Mouse (Mus musculus): ENCODE data around the gene Aip. TPM values are rescaled to one million over a fixed set of nuclear protein-coding genes. Genes with fewer than 3 reads are reported as not detected.
A peak's percentile ranks its signal among the peaks of the same experiment; 100 is the strongest.

Gene Aip
- total RNA-seq, 1 experiment: 26.9 TPM

DNA sequence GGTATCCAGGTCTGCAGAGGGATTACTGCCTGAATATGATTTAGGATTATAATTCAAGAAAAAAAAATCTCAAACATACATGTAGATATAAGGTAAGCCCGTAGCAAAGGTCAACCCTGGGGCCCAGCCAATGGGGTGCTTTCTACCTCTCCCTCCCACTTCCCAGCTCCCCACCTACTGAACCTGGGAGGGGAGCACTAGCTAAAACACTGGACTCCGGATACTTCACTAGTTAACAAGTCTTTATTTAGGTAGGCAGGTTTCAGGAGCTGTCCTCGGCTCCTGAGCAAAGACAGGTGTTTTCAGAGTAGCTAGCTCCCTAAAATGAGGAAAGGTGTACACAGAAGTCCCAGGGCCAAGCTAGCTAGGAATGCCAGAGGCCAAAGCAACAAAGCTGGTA is 38.4 kb upstream of the Aip start:
- H3K9me3 ChIP-seq (ENCODE audit: control insufficient read depth, insufficient read depth, low read depth, low read length): no peaks in the 10 kb centered on the region
- H3K4me1 ChIP-seq (ENCODE audit: control insufficient read depth in 2 of 2, insufficient read depth in 2 of 2, low read length in 2 of 2, poor library complexity in 1 of 2): peaks cover 0 to 17% of the 10 kb centered on the region in 2 experiments; a peak in 1 of 4 replicates
- peaks cover 4% of the 10 kb centered on the region; the same call in 1 of the 2 replicates for H3K36me3 ChIP-seq (ENCODE audit: control insufficient read depth, insufficient read depth, low read length, poor library complexity, severe bottlenecking)
- no peak for TF ChIP-seq CHD2 (IDR thresholded peaks at IDR 0.05; ENCODE audit: low read depth, low read length)
- TF ChIP-seq MAFK (IDR thresholded peaks at IDR 0.05; ENCODE audit: insufficient read depth, low read depth, low read length): no peak
- TF ChIP-seq ZNF384 (IDR thresholded peaks at IDR 0.05; ENCODE audit: low read depth, low read length): no peak
- no peak for TF ChIP-seq ZC3H11A (IDR thresholded peaks at IDR 0.05; ENCODE audit: borderline replicate concordance, low read depth, low read length)
- TF ChIP-seq HCFC1 (IDR thresholded peaks at IDR 0.05; ENCODE audit: borderline replicate concordance, insufficient read depth, low read length): no peak
- DNase-seq (ENCODE audit: low read depth, low spot score): no peak
- H3K4me3 ChIP-seq (ENCODE audit: insufficient read depth in 1 of 2, low read depth in 1 of 2, low read length in 2 of 2, poor library complexity in 1 of 2, severe bottlenecking in 1 of 2): no peak overlapping the region
- in situ Hi-C loops (cut with MboI; ENCODE audit: low sequenced_read_pairs in 2 of 2, unreplicated experiment in 2 of 2): no loop called here
- no peak overlapping the region for H3K9ac ChIP-seq (ENCODE audit: insufficient read depth, low read depth, low read length, poor library complexity, severe bottlenecking)
- no peak overlapping the region for H3K27ac ChIP-seq (ENCODE audit: insufficient read depth, low read depth, low read length, poor library complexity, severe bottlenecking)

GRCm38 (mm10) chr19:4163543-4163887 is 37.9 kb upstream of the Aip start:
- Histone ChIP-seq H3K4me3 (ENCODE audit: insufficient read depth in 1 of 2, low read depth in 1 of 2, low read length in 2 of 2, poor library complexity in 1 of 2, severe bottlenecking in 1 of 2) (peak overlapping the region; percentile 87 to 95), H3K4me1 (ENCODE audit: control insufficient read depth in 2 of 2, insufficient read depth in 2 of 2, low read length in 2 of 2, poor library complexity in 1 of 2) (peaks cover 0 to 17% of the 10 kb centered on the region in 2 experiments; a peak in 1 of 4 replicates), H3K27ac (ENCODE audit: insufficient read depth, low read depth, low read length, poor library complexity, severe bottlenecking) (no peak overlapping the region), H3K9me3 (ENCODE audit: control insufficient read depth, insufficient read depth, low read depth, low read length) (no peaks in the 10 kb centered on the region), H3K36me3 (ENCODE audit: control insufficient read depth, insufficient read depth, low read length, poor library complexity, severe bottlenecking) (peaks cover 9% of the 10 kb centered on the region), H3K9ac (ENCODE audit: insufficient read depth, low read depth, low read length, poor library complexity, severe bottlenecking) (peak overlapping the region; percentile 69)
- no peak for DNase-seq (ENCODE audit: low read depth, low spot score)
- in situ Hi-C loops (cut with MboI; ENCODE audit: low sequenced_read_pairs in 2 of 2, unreplicated experiment in 2 of 2): no loop called here
- TF ChIP-seq HCFC1 (IDR thresholded peaks at IDR 0.05; ENCODE audit: borderline replicate concordance, insufficient read depth, low read length) (no peak), ZC3H11A (IDR thresholded peaks at IDR 0.05; ENCODE audit: borderline replicate concordance, low read depth, low read length) (no peak), MAFK (IDR thresholded peaks at IDR 0.05; ENCODE audit: insufficient read depth, low read depth, low read length) (no peak), CHD2 (IDR thresholded peaks at IDR 0.05; ENCODE audit: low read depth, low read length) (no peak), ZNF384 (IDR thresholded peaks at IDR 0.05; ENCODE audit: low read depth, low read length) (no peak)

DNA sequence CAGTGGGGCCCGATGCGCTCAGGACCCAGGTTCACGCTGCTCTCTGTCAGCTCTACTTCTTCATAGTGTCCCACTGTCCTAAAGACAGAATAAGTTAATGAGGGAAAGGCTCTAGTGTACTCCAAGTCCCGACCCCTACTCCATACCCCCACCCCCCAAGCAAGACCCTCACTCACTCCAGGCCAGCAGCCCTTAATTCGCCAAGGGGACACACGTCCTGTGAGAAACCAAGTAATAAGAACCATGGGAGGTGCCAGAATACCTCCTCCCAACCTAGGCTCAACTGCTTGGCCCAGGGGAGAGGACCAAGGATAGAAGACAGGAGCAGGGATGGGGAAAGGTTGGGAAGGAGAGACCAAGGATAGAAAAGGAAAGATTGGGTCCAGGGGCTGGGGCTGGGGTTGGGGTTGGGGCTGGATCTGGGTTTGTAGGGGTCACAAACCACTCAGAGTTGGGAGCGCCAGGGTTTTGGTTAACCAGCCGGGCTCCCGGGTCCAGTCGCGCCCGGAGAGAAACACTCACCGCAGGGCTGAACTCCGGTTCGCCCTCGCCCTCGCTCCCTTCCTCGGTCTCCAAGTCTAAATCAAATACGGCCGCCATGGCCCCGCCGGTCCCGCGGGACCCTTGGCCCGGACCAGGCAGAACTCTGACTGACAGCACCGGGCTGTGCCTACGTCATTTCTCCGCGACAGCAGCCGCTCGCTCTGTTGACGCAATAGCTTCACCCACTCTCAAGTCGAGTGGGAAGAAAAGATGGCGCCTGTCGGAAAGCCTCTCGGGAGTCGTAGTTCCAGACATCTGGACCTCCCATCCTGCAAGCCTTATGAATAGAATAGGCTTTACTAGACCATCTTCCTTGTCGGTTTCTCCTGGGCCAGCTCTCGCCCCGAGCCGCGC is 37.2 kb upstream of the Aip start, which contains the start of gene Rps6kb2:
Gene Rps6kb2 (minus strand): TSS at position 709 of the 897 bp plus-strand sequence.
- TF ChIP-seq ZC3H11A (IDR thresholded peaks at IDR 0.05; ENCODE audit: borderline replicate concordance, low read depth, low read length) (0 out of 2 replicates have a peak, but pooled peaks have one; percentile 29), HCFC1 (IDR thresholded peaks at IDR 0.05; ENCODE audit: borderline replicate concordance, insufficient read depth, low read length) (peak; percentile 98), CHD2 (IDR thresholded peaks at IDR 0.05; ENCODE audit: low read depth, low read length) (no peak)
- H3K36me3 ChIP-seq (ENCODE audit: control insufficient read depth, insufficient read depth, low read length, poor library complexity, severe bottlenecking): peaks cover 14% of the 10 kb centered on the region
- H3K27ac ChIP-seq (ENCODE audit: insufficient read depth, low read depth, low read length, poor library complexity, severe bottlenecking): no peak within 1 kb of the TSS
- peaks cover 0 to 17% of the 10 kb centered on the region in 2 experiments; a peak in 1 of 4 replicates for H3K4me1 ChIP-seq (ENCODE audit: control insufficient read depth in 2 of 2, insufficient read depth in 2 of 2, low read length in 2 of 2, poor library complexity in 1 of 2)
- no peaks in the 10 kb centered on the region for H3K9me3 ChIP-seq (ENCODE audit: control insufficient read depth, insufficient read depth, low read depth, low read length)
- H3K4me3 ChIP-seq (ENCODE audit: insufficient read depth in 1 of 2, low read depth in 1 of 2, low read length in 2 of 2, poor library complexity in 1 of 2, severe bottlenecking in 1 of 2): peak within 1 kb of the TSS; percentile 87 to 95
- peak within 1 kb of the TSS; percentile 89 for H3K9ac ChIP-seq (ENCODE audit: insufficient read depth, low read depth, low read length, poor library complexity, severe bottlenecking)
- in situ Hi-C loops (cut with MboI; ENCODE audit: low sequenced_read_pairs in 2 of 2, unreplicated experiment in 2 of 2): no loop called here
- peak; percentile 93 for DNase-seq (ENCODE audit: low read depth, low spot score)

DNA sequence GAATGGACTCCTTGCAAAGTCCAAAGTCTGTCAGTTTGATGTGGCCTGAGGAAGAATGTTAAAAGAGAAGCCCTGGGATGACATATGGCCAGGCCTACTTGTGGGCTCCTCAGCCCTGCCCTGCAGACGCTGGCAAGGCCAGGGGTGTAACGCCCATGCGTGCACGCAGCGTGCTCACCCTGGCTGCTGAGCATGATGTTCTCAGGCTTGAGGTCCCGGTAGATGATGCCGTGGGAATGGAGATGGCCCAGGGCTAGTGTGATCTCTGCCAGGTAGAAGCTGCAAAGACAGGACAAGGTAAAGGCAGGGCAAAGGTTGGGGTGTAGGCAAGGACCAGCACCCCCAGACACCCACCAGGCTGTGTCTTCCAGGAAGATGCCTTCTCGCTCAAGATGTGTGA is 33.4 kb upstream of the Aip start:
- Histone ChIP-seq H3K9me3 (ENCODE audit: control insufficient read depth, insufficient read depth, low read depth, low read length) (no peaks in the 10 kb centered on the region), H3K36me3 (ENCODE audit: control insufficient read depth, insufficient read depth, low read length, poor library complexity, severe bottlenecking) (peaks cover 17% of the 10 kb centered on the region), H3K27ac (ENCODE audit: insufficient read depth, low read depth, low read length, poor library complexity, severe bottlenecking) (no peak overlapping the region), H3K9ac (ENCODE audit: insufficient read depth, low read depth, low read length, poor library complexity, severe bottlenecking) (no peak overlapping the region), H3K4me1 (ENCODE audit: control insufficient read depth in 2 of 2, insufficient read depth in 2 of 2, low read length in 2 of 2, poor library complexity in 1 of 2) (peaks cover 0 to 25% of the 10 kb centered on the region in 2 experiments; a peak in 2 of 4 replicates), H3K4me3 (ENCODE audit: insufficient read depth in 1 of 2, low read depth in 1 of 2, low read length in 2 of 2, poor library complexity in 1 of 2, severe bottlenecking in 1 of 2) (no peak overlapping the region)
- TF ChIP-seq ZC3H11A (IDR thresholded peaks at IDR 0.05; ENCODE audit: borderline replicate concordance, low read depth, low read length) (no peak), HCFC1 (IDR thresholded peaks at IDR 0.05; ENCODE audit: borderline replicate concordance, insufficient read depth, low read length) (no peak), MAFK (IDR thresholded peaks at IDR 0.05; ENCODE audit: insufficient read depth, low read depth, low read length) (no peak), ZNF384 (IDR thresholded peaks at IDR 0.05; ENCODE audit: low read depth, low read length) (no peak), CHD2 (IDR thresholded peaks at IDR 0.05; ENCODE audit: low read depth, low read length) (no peak)
- in situ Hi-C loops (cut with MboI; ENCODE audit: low sequenced_read_pairs in 2 of 2, unreplicated experiment in 2 of 2): no loop called here
- no peak for DNase-seq (ENCODE audit: low read depth, low spot score)
